Mouse (Mus musculus) erythroid progenitor cell, adult 5-6 weeks (primary cell): ENCODE results near the gene Grin1. TPM values are rescaled to one million over a fixed set of nuclear protein-coding genes. Genes with fewer than 3 reads are reported as not detected.
A peak's percentile ranks its signal among the peaks of the same experiment; 100 is the strongest.
"Not testable (repeated sequence)": the region's sequence is repeated elsewhere in the genome, so short reads cannot be mapped to it uniquely, and the experiment has no call there.

ENCODE experiments used
- ATAC-seq: replicated peaks from 2 replicates; pipeline ENCODE4 v1.8.0; 2016; ENCODE audit warnings: moderate number of reproducible peaks, mild to moderate bottlenecking, moderate TSS enrichment, inconsistent platforms; ENCODE audit not compliant: poor library complexity, low FRiP score, severe bottlenecking
- total RNA-seq, 2 experiments: library from RNA; stranded (forward) in 1 of 2; stranded (reverse) in 1 of 2; fragments of 150-400 nt in 1 of 2; fragments of 186-747, 209-891 nt in 1 of 2; gene quantifications; 2 replicates each; pipeline versions ENCODE4 v1.2.3 to v1.2.4; 2015 to 2017; ENCODE audit warnings: low replicate concordance in 2 of 2

The Grin1 gene
- total RNA-seq, 2 experiments from 2014 or later: not detected

DNA sequence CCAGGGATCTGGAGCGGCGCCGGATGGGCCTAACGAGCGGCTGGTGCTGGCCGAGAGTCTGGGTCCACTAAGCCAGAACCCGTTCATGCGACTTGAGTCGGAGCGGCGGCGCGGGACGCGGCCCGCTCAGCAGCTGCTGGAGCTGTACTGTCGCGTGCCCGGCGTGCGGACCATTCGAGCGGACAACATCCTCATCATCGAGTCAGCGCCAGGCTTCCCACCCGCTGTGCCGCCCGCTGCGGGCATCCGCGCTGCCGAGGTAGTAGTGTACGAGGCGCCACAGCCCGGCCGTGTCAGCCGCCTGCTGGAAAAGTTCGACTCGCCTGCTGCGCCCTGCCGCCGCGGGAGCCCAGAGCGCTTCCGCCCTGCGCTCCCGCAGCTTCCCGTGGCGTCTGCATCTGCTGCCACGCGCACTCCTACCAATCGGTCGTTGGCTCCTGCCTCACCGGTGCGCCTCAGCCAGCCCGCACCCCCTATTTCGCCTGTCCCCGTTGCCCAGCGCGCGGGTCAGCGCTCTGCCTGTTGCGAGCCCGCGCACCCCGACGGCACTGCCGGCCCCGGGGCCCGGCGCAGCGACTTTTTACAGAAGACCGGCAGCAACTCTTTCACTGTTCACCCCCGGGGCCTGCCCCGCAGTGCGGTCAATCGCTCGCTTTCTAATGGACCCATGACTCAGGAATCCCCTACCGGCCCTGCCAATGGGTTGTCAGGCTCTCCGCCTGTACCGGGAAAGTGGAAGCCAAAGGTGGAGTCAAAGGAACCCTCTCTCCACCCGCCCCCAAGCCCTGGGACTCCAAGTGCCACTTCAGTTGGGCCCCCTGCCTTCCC lies 56.0 kb downstream of the Grin1 start:
- peak; percentile 22; the same call in 1 of the 2 replicates for ATAC-seq

- ATAC-seq: peak; percentile 96
These were observed 56.7 kb downstream of the Grin1 start, which contains the start of gene Tprn for GRCm38 (mm10) chr2:25262291-25262767. Gene Tprn (plus strand): TSS chr2:25262618.

GRCm38 (mm10) chr2:25261870-25262269 lies 57.1 kb downstream of the Grin1 start:
- 0 out of 2 replicates have a peak, but pooled peaks have one; percentile 7 for ATAC-seq

DNA sequence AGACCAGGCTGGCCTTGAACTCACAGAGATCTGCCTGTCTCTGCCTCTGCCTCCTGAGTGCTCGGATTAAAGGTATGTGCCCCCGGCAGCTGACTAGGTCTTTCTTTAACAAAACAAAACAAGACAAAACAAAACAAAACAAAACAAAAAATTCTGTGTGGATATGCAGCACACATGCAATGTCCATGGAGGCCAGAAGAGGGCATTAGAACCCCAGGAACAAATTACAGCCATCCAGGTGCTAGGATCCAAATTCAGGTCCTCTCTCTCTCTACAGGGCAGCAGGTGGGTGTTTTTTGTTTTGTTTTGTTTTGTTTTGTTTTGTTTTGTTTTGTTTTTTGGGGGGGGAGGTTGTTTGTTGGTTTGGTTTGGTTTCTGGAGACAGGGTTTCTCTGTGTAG lies 60.1 kb downstream of the Grin1 start:
- no peak for ATAC-seq

- ATAC-seq: not testable (repeated sequence)
These were observed 61.7 kb downstream of the Grin1 start for GRCm38 (mm10) chr2:25257250-25257649.

- not testable (repeated sequence) for ATAC-seq
These were observed 62.4 kb downstream of the Grin1 start for GRCm38 (mm10) chr2:25256443-25257109.

- peak; percentile 92 for ATAC-seq
These were observed 63.7 kb downstream of the Grin1 start, which contains the start of gene Tmem203 for GRCm38 (mm10) chr2:25255284-25255779. Gene Tmem203 (plus strand): TSS chr2:25255439.

DNA sequence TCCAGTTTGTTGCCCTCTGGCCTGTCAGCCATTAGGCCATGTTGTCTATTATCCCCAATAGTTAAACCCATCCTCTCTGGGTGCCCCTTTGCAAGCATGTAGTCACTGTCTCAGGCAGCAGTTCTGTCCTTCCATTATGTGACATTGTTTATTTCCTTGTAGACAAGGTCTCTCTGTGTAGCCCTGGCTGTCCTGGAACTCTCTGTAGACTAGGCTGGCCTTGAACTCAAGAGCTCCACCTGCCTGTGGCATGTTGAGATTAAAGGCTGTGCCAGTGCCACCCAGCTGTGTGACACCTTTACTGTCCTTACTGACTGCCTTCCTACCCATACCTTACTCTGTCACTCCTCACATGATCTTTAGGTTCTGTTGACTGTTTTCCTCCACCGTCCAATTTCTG lies 66.7 kb downstream of the Grin1 start:
- ATAC-seq: no peak

DNA sequence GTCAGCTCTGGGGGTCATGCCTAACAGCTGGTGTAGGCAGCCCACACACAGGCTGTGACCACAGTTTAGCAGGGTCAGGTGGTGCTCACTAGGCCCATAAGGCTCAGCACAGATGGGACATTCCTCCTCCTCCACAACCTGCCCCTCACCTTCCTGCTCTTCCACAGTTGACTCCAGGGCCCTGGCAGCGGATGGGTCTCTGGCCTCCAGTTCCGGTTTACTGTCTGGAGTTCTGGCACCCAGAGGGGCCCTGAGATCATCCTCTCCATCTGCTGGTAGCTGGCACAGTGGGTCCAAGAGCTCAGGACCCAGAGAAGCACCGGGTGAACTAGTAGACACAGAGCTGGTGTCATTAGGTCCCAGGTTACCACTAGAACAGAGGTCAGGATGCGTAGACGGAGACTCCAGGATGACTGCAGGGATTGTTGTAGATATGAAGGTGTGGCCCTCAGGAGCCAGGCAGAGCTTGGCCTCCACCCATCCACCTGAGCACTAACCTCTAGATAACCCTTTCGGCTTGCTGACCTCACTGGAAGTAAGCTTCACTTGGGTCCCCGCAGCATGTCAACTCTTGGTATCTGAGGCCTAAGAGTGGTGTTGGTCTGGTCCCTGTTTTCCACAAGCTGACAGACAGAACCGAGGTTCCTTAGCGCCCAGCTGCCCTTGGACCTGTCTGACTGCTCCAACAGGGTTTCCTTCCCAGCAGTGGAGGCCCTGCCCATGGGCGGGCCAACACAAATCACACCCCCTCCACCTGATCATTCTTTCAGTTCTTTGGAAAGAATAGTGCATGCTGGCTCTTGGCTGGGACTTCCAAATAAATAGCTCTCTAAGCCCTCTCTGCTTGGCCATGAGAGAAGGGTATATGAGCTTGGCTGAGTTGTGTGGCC lies 72.6 kb downstream of the Grin1 start, which contains the start of gene AL732309.1:
TSS of gene AL732309.1 (minus strand) at position 681 of the 890 bp plus-strand sequence.
- ATAC-seq: no peak

- no peak for ATAC-seq
These were observed 74.8 kb downstream of the Grin1 start for GRCm38 (mm10) chr2:25244144-25244543.

DNA sequence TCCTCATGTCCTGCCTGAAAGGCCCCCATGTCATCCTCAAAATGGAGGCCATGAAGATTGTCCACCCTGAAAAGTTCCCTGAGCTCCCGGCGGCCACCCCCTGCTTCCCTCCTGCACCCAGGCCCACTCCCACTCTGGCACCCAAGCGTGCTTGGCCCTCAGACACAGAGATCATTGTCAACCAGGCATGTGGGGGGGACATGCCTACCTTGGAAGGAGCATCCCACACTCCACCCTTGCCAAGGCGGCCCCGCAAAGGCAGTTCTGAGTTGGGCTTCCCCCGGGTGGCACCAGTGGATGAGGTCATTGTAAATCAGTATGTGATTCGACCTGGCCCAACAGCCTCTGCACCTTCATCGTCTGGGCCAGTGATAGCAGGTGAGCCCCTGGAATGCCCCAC lies 75.6 kb downstream of the Grin1 start:
- ATAC-seq: no peak

GRCm38 (mm10) chr2:25242101-25242506 lies 76.9 kb downstream of the Grin1 start, which contains the start of the genes Rnf208 and Cysrt1:
Gene Rnf208 (plus strand): TSS chr2:25242255.
Gene Cysrt1 (minus strand): TSS chr2:25242452.
- ATAC-seq: no peak

DNA sequence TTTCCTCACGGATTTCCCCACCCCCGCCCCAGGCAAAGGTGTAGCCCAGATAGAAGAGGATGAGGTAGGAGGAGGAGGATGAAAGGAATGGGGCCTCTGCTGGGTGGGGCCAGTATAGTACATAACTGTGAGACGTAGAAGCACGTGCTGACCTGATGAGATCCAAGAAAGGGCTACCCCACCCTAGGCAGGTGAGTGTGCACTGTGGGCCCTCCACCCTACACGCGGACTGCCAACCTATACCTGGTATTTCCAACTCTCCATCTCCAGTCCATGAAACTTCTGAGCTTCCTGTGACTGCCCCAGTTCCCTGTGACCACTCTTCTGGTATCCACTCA lies 77.6 kb downstream of the Grin1 start:
- no peak for ATAC-seq

Other genes starting within 250 kb of the Grin1 start
Only the 30 nearest of the 35 such genes appear.
- gene Nrarp, start 138.4 kb downstream of the Grin1 start, total RNA-seq (2015; ENCODE audit: low replicate concordance): 0.42 TPM in 1 of 2 replicates, not detected in the other
- gene Nrarp, start 138.4 kb downstream of the Grin1 start, total RNA-seq (2017; ENCODE audit: low replicate concordance): 0.64 and 3.0 TPM in 2 replicates
- 2.9 and 5.4 TPM in 2 replicates for gene Tor4a, start 122.3 kb downstream of the Grin1 start, total RNA-seq (2015; ENCODE audit: low replicate concordance)
- 0.30 and 2.2 TPM in 2 replicates for gene Tor4a, start 122.3 kb downstream of the Grin1 start, total RNA-seq (2017; ENCODE audit: low replicate concordance)
- 13.0 and 34.4 TPM in 2 replicates for gene Nelfb, start 107.7 kb downstream of the Grin1 start, total RNA-seq (2015; ENCODE audit: low replicate concordance)
- gene Nelfb, start 107.7 kb downstream of the Grin1 start, total RNA-seq (2017; ENCODE audit: low replicate concordance): 15.2 and 29.9 TPM in 2 replicates
- gene Stpg3, start 104.5 kb downstream of the Grin1 start, total RNA-seq (2015; ENCODE audit: low replicate concordance): not detected in 2 replicates
- gene Stpg3, start 104.5 kb downstream of the Grin1 start, total RNA-seq (2017; ENCODE audit: low replicate concordance): not detected in 2 replicates
- gene Fam166a, start 100.4 kb downstream of the Grin1 start, total RNA-seq (2015; ENCODE audit: low replicate concordance): not detected in 2 replicates
- gene Fam166a, start 100.4 kb downstream of the Grin1 start, total RNA-seq (2017; ENCODE audit: low replicate concordance): not detected in 2 replicates
- 940 and 950 TPM in 2 replicates for gene Tubb4b, start 94.5 kb downstream of the Grin1 start, total RNA-seq (2015; ENCODE audit: low replicate concordance)
- 826 and 920 TPM in 2 replicates for gene Tubb4b, start 94.5 kb downstream of the Grin1 start, total RNA-seq (2017; ENCODE audit: low replicate concordance)
- not detected in 2 replicates for gene Slc34a3, start 84.8 kb downstream of the Grin1 start, total RNA-seq (2015; ENCODE audit: low replicate concordance)
- not detected in 2 replicates for gene Slc34a3, start 84.8 kb downstream of the Grin1 start, total RNA-seq (2017; ENCODE audit: low replicate concordance)
- gene Rnf224, start 82.4 kb downstream of the Grin1 start, total RNA-seq (2015; ENCODE audit: low replicate concordance): not detected in 2 replicates
- gene Rnf224, start 82.4 kb downstream of the Grin1 start, total RNA-seq (2017; ENCODE audit: low replicate concordance): not detected in 2 replicates
- gene Rnf208, start 76.9 kb downstream of the Grin1 start, total RNA-seq (2015; ENCODE audit: low replicate concordance): not detected in 2 replicates
- gene Rnf208, start 76.9 kb downstream of the Grin1 start, total RNA-seq (2017; ENCODE audit: low replicate concordance): not detected in 2 replicates
- not detected in 2 replicates for gene Cysrt1, start 76.7 kb downstream of the Grin1 start, total RNA-seq (2015; ENCODE audit: low replicate concordance)
- gene Cysrt1, start 76.7 kb downstream of the Grin1 start, total RNA-seq (2017; ENCODE audit: low replicate concordance): not detected in 2 replicates
- 4.0 and 4.6 TPM in 2 replicates for gene AL732309.1, start 72.3 kb downstream of the Grin1 start, total RNA-seq (2015; ENCODE audit: low replicate concordance)
- gene AL732309.1, start 72.3 kb downstream of the Grin1 start, total RNA-seq (2017; ENCODE audit: low replicate concordance): not detected in 2 replicates
- 11.9 and 18.9 TPM in 2 replicates for gene Tmem203, start 63.7 kb downstream of the Grin1 start, total RNA-seq (2015; ENCODE audit: low replicate concordance)
- 1.8 and 8.5 TPM in 2 replicates for gene Tmem203, start 63.7 kb downstream of the Grin1 start, total RNA-seq (2017; ENCODE audit: low replicate concordance)
- 1.1 TPM in 1 of 2 replicates, not detected in the other for gene Tprn, start 56.6 kb downstream of the Grin1 start, total RNA-seq (2015; ENCODE audit: low replicate concordance)
- gene Tprn, start 56.6 kb downstream of the Grin1 start, total RNA-seq (2017; ENCODE audit: low replicate concordance): 1.0 and 2.2 TPM in 2 replicates
- gene Ssna1, start 46.7 kb downstream of the Grin1 start, total RNA-seq (2015; ENCODE audit: low replicate concordance): 114 and 128 TPM in 2 replicates
- 46.2 and 81.0 TPM in 2 replicates for gene Ssna1, start 46.7 kb downstream of the Grin1 start, total RNA-seq (2017; ENCODE audit: low replicate concordance)
- gene Anapc2, start 46.7 kb downstream of the Grin1 start, total RNA-seq (2015; ENCODE audit: low replicate concordance): 34.6 and 55.8 TPM in 2 replicates
- 29.7 and 40.0 TPM in 2 replicates for gene Anapc2, start 46.7 kb downstream of the Grin1 start, total RNA-seq (2017; ENCODE audit: low replicate concordance)
- gene Tmem210, start 31.0 kb downstream of the Grin1 start, total RNA-seq (2015; ENCODE audit: low replicate concordance): not detected in 2 replicates
- not detected in 2 replicates for gene Tmem210, start 31.0 kb downstream of the Grin1 start, total RNA-seq (2017; ENCODE audit: low replicate concordance)
- gene Lrrc26, start 29.3 kb downstream of the Grin1 start, total RNA-seq (2015; ENCODE audit: low replicate concordance): not detected in 2 replicates
- gene Lrrc26, start 29.3 kb downstream of the Grin1 start, total RNA-seq (2017; ENCODE audit: low replicate concordance): not detected in 2 replicates
- 20.9 and 40.2 TPM in 2 replicates for gene Man1b1, start 13.2 kb upstream of the Grin1 start, total RNA-seq (2015; ENCODE audit: low replicate concordance)
- gene Man1b1, start 13.2 kb upstream of the Grin1 start, total RNA-seq (2017; ENCODE audit: low replicate concordance): 34.1 and 51.6 TPM in 2 replicates
- gene Dpp7, start 37.2 kb upstream of the Grin1 start, total RNA-seq (2015; ENCODE audit: low replicate concordance): 4.7 TPM in 1 of 2 replicates, not detected in the other
- 0.68 and 6.2 TPM in 2 replicates for gene Dpp7, start 37.2 kb upstream of the Grin1 start, total RNA-seq (2017; ENCODE audit: low replicate concordance)
- 8.8 and 13.3 TPM in 2 replicates for gene Uap1l1, start 46.5 kb upstream of the Grin1 start, total RNA-seq (2015; ENCODE audit: low replicate concordance)
- gene Uap1l1, start 46.5 kb upstream of the Grin1 start, total RNA-seq (2017; ENCODE audit: low replicate concordance): 0.30 and 2.7 TPM in 2 replicates
- 5.9 and 10.1 TPM in 2 replicates for gene Sapcd2, start 53.1 kb upstream of the Grin1 start, total RNA-seq (2015; ENCODE audit: low replicate concordance)
- 7.8 and 9.6 TPM in 2 replicates for gene Sapcd2, start 53.1 kb upstream of the Grin1 start, total RNA-seq (2017; ENCODE audit: low replicate concordance)
- not detected in 2 replicates for gene Entpd2, start 76.7 kb upstream of the Grin1 start, total RNA-seq (2015; ENCODE audit: low replicate concordance)
- gene Entpd2, start 76.7 kb upstream of the Grin1 start, total RNA-seq (2017; ENCODE audit: low replicate concordance): not detected in 2 replicates
- gene Npdc1, start 80.2 kb upstream of the Grin1 start, total RNA-seq (2015; ENCODE audit: low replicate concordance): not detected in 2 replicates
- gene Npdc1, start 80.2 kb upstream of the Grin1 start, total RNA-seq (2017; ENCODE audit: low replicate concordance): not detected in 2 replicates
- gene Fut7, start 104.1 kb upstream of the Grin1 start, total RNA-seq (2015; ENCODE audit: low replicate concordance): 4.3 TPM in 1 of 2 replicates, not detected in the other
- gene Fut7, start 104.1 kb upstream of the Grin1 start, total RNA-seq (2017; ENCODE audit: low replicate concordance): 0.77 TPM in 1 of 2 replicates, not detected in the other
- 5.0 and 5.8 TPM in 2 replicates for gene Abca2, start 109.5 kb upstream of the Grin1 start, total RNA-seq (2015; ENCODE audit: low replicate concordance)
- 1.3 and 2.4 TPM in 2 replicates for gene Abca2, start 109.5 kb upstream of the Grin1 start, total RNA-seq (2017; ENCODE audit: low replicate concordance)
- gene Clic3, start 137.7 kb upstream of the Grin1 start, total RNA-seq (2015; ENCODE audit: low replicate concordance): not detected in 2 replicates
- not detected in 2 replicates for gene Clic3, start 137.7 kb upstream of the Grin1 start, total RNA-seq (2017; ENCODE audit: low replicate concordance)
- gene Paxx, start 141.9 kb upstream of the Grin1 start, total RNA-seq (2015; ENCODE audit: low replicate concordance): 17.6 and 24.5 TPM in 2 replicates
- gene Paxx, start 141.9 kb upstream of the Grin1 start, total RNA-seq (2017; ENCODE audit: low replicate concordance): 5.3 TPM in 1 of 2 replicates, not detected in the other
- not detected in 2 replicates for gene Ptgds, start 150.9 kb upstream of the Grin1 start, total RNA-seq (2015; ENCODE audit: low replicate concordance)
- gene Ptgds, start 150.9 kb upstream of the Grin1 start, total RNA-seq (2017; ENCODE audit: low replicate concordance): not detected in 2 replicates
- gene Lcn12, start 174.7 kb upstream of the Grin1 start, total RNA-seq (2015; ENCODE audit: low replicate concordance): not detected in 2 replicates
- gene Lcn12, start 174.7 kb upstream of the Grin1 start, total RNA-seq (2017; ENCODE audit: low replicate concordance): not detected in 2 replicates
- gene Fbxw5, start 181.6 kb upstream of the Grin1 start, total RNA-seq (2015; ENCODE audit: low replicate concordance): 10.1 and 13.0 TPM in 2 replicates
- 3.6 and 20.9 TPM in 2 replicates for gene Fbxw5, start 181.6 kb upstream of the Grin1 start, total RNA-seq (2017; ENCODE audit: low replicate concordance)